9 mouse cellular contexts compared by ENCODE assay signal in genomic region chr9:49923981-49924501, GRCm38 (mm10).
A peak's percentile ranks its signal among the peaks of the same experiment; 100 is the strongest.
DNase-seq lines count a peak whose midpoint lies in the region; ATAC-seq and TF ChIP-seq lines count a peak whose summit lies in the region.
"Had no signal": no experiment of that assay in that cellular context is flagged by ENCODE, and none has a peak within 500 bp of the region (broad histone marks: within the 10 kb centered on the region; RNA-seq: fewer than 3 reads in every experiment).

No protein-coding gene starts in this region.

- H3ac ChIP-seq in C2C12 (ENCODE audit: control insufficient read depth, insufficient read length, low read depth): no peak overlapping the region

- no peaks in the 10 kb centered on the region for H3K36me3 ChIP-seq in forebrain, embryonic 14.5 days (ENCODE audit: control insufficient read depth, insufficient read depth, low read length)
- H3K36me3 ChIP-seq in forebrain, embryonic 16.5 days (ENCODE audit: control insufficient read depth, insufficient read depth): no peaks in the 10 kb centered on the region
- no peaks in the 10 kb centered on the region for H3K36me3 ChIP-seq in C2C12 (ENCODE audit: control insufficient read depth, insufficient read depth)
- H3K36me3 ChIP-seq in heart, embryonic 13.5 days: no peaks in the 10 kb centered on the region

- 18% methylated on average over 4 of the region's 4 CpGs for WGBS in forebrain, embryonic 14.5 days
- WGBS in forebrain, embryonic 16.5 days: 19% methylated on average over 4 of the region's 4 CpGs
- 8% methylated on average over 4 of the region's 4 CpGs for WGBS in heart, embryonic 13.5 days

- H3K9ac ChIP-seq in forebrain, embryonic 14.5 days (ENCODE audit: low read length): no peak overlapping the region
- no peak overlapping the region for H3K9ac ChIP-seq in forebrain, embryonic 16.5 days (replicated peaks; ENCODE audit: low read depth, low read length)
- no peak overlapping the region for H3K9ac ChIP-seq in heart, embryonic 13.5 days

- no peaks in the 10 kb centered on the region for H3K9me3 ChIP-seq in forebrain, embryonic 14.5 days (replicated peaks; ENCODE audit: control insufficient read depth, low read length)
- H3K9me3 ChIP-seq in forebrain, embryonic 16.5 days (ENCODE audit: control insufficient read depth, low read length): no peaks in the 10 kb centered on the region
- H3K9me3 ChIP-seq in heart, embryonic 13.5 days: no peaks in the 10 kb centered on the region

- H3K79me3 ChIP-seq in C2C12 (ENCODE audit: low read depth): no peaks in the 10 kb centered on the region

- peak; percentile 75 for DNase-seq in forebrain, embryonic 14.5 days (ENCODE audit: low spot score)
- peak; percentile 70 to 83 for DNase-seq in kidney, postnatal 25 days
- no peak for DNase-seq in layer of hippocampus, adult 9-10 months (ENCODE audit: low spot score)
- no peak for DNase-seq in layer of hippocampus, adult 18-20 months (ENCODE audit: low spot score in 2 of 2)
- DNase-seq in left cerebral cortex, adult 9 months (ENCODE audit: low spot score in 2 of 2): no peak
- DNase-seq: thymus, adult 2 months had no signal

- H3K4me3 ChIP-seq in forebrain, embryonic 14.5 days (ENCODE audit: low read depth, low read length): no peak overlapping the region
- no peak overlapping the region for H3K4me3 ChIP-seq in forebrain, embryonic 16.5 days (replicated peaks; ENCODE audit: low read length)
- no peak overlapping the region for H3K4me3 ChIP-seq in C2C12 (ENCODE audit: insufficient read depth, poor library complexity, severe bottlenecking)
- H3K4me3 ChIP-seq in heart, embryonic 13.5 days: no peak overlapping the region

- no peak overlapping the region for H3K4me2 ChIP-seq in forebrain, embryonic 14.5 days (ENCODE audit: low read length)
- no peak overlapping the region for H3K4me2 ChIP-seq in forebrain, embryonic 16.5 days (ENCODE audit: low read length)
- H3K4me2 ChIP-seq in heart, embryonic 13.5 days: no peak overlapping the region

- H3K79me2 ChIP-seq in C2C12 (ENCODE audit: control insufficient read depth, insufficient read depth): no peaks in the 10 kb centered on the region

- peaks cover 7% of the 10 kb centered on the region for H3K27me3 ChIP-seq in forebrain, embryonic 14.5 days (replicated peaks; ENCODE audit: control insufficient read depth, insufficient read depth, low read length)
- H3K27me3 ChIP-seq in forebrain, embryonic 16.5 days (replicated peaks; ENCODE audit: control insufficient read depth, insufficient read depth, low read length): peaks cover 3% of the 10 kb centered on the region; the same call in 1 of the 2 replicates
- H3K27me3 ChIP-seq in C2C12 (ENCODE audit: control insufficient read depth, insufficient read depth, insufficient read length): no peaks in the 10 kb centered on the region
- H3K27me3 ChIP-seq in heart, embryonic 13.5 days (replicated peaks): no peaks in the 10 kb centered on the region

- TF ChIP-seq CTCF in C2C12 (IDR thresholded peaks at IDR 0.05; ENCODE audit: control insufficient read depth, insufficient read depth, insufficient read length): no peak

- H3K27ac ChIP-seq in forebrain, embryonic 14.5 days (ENCODE audit: low read depth, low read length): no peak overlapping the region
- H3K27ac ChIP-seq in forebrain, embryonic 16.5 days (ENCODE audit: low read length): no peak overlapping the region
- peak overlapping the region; percentile 80 for H3K27ac ChIP-seq in heart, embryonic 13.5 days (replicated peaks)

- peaks cover 9% of the 10 kb centered on the region for H3K4me1 ChIP-seq in forebrain, embryonic 14.5 days (ENCODE audit: control insufficient read depth, insufficient read depth, low read length)
- H3K4me1 ChIP-seq in forebrain, embryonic 16.5 days (replicated peaks; ENCODE audit: control insufficient read depth, insufficient read depth, low read length): peaks cover 5% of the 10 kb centered on the region
- peaks cover 44% of the 10 kb centered on the region for H3K4me1 ChIP-seq in heart, embryonic 13.5 days

- peak; percentile 61; the same call in 1 of the 2 replicates for ATAC-seq in forebrain, embryonic 14.5 days
- ATAC-seq in forebrain, embryonic 16.5 days: no peak
- peak; percentile 31; the same call in 1 of the 2 replicates for ATAC-seq in heart, embryonic 13.5 days (ENCODE audit: extremely low read depth, insufficient number of reproducible peaks, low FRiP score, low TSS enrichment)

TF ChIP-seq in C2C12, 6 proteins besides CTCF, POLR2A, EP300 and RAD21:
- TF ChIP-seq FOSL1 (IDR thresholded peaks at IDR 0.05; ENCODE audit: insufficient read depth, low read length, poor library complexity, severe bottlenecking): peak; percentile 63
- TF ChIP-seq MYOD1 (IDR thresholded peaks at IDR 0.05; ENCODE audit: control insufficient read depth, insufficient read length, low read depth): no peak
- TF ChIP-seq MAX (IDR thresholded peaks at IDR 0.05): no peak

Comparison
In these comparisons a context has a peak if more than half of its experiments do, and no peak if none do; other contexts are left out.
1. DNase-seq: peak in forebrain, embryonic 14.5 days (single experiment) and kidney, postnatal 25 days (2 of 2); none in layer of hippocampus, adult 9-10 months (single experiment), layer of hippocampus, adult 18-20 months (0 of 2) and left cerebral cortex, adult 9 months (0 of 2).